Mouse (Mus musculus) forebrain, embryonic 14.5 days (tissue): ENCODE measurements around the gene Prph2. TPM values are rescaled to one million over a fixed set of nuclear protein-coding genes. Genes with fewer than 3 reads are reported as not detected.

ENCODE experiments used
- ATAC-seq: fragments of 200-750 bp; cut with Nextera tagmentation; 2 replicates; pipeline ENCODE4 v1.8.0; 2017; ENCODE audit warnings: mild to moderate bottlenecking, moderate library complexity
- DNase-seq: peaks from one replicate; pipeline ENCODE4 v3.0.0-alpha.2; 2015; ENCODE audit warnings: low spot score
- H3K27ac ChIP-seq: fragments of 300-500 bp; sonication (generic); 2 replicates; pipeline ENCODE4 v1.5.1; 2014; ENCODE audit warnings: low read depth, mild to moderate bottlenecking, control low read depth, low read length, moderate library complexity
- H3K27me3 ChIP-seq: fragments of 300-500 bp; sonication (generic); replicated peaks from 2 replicates; pipeline ENCODE4 v1.6.1; 2014; ENCODE audit warnings: low read length, control low read depth, mixed read lengths; ENCODE audit not compliant: control insufficient read depth, insufficient read depth
- H3K36me3 ChIP-seq: fragments of 300-500 bp; sonication (generic); 2 replicates; pipeline ENCODE4 v1.6.1; 2014; ENCODE audit warnings: low read length, control low read depth; ENCODE audit not compliant: control insufficient read depth, insufficient read depth
- H3K4me1 ChIP-seq: fragments of 300-500 bp; sonication (generic); 2 replicates; pipeline ENCODE4 v1.6.1; 2014; ENCODE audit warnings: antibody characterized with exemption, low read length, control low read depth; ENCODE audit not compliant: control insufficient read depth, insufficient read depth
- H3K4me2 ChIP-seq: fragments of 300-500 bp; sonication (generic); 2 replicates; pipeline ENCODE4 v1.6.1; 2014; ENCODE audit warnings: mild to moderate bottlenecking, control low read depth, low read length
- H3K4me3 ChIP-seq: fragments of 300-500 bp; sonication (generic); 2 replicates; pipeline ENCODE4 v1.5.1; 2014; ENCODE audit warnings: low read depth, low read length, control low read depth
- H3K9ac ChIP-seq: fragments of 300-500 bp; sonication (generic); 2 replicates; pipeline ENCODE4 v1.6.1; 2014; ENCODE audit warnings: mild to moderate bottlenecking, low read length, control low read depth, moderate library complexity
- H3K9me3 ChIP-seq: fragments of 300-500 bp; sonication (generic); replicated peaks from 2 replicates; pipeline ENCODE4 v1.6.1; 2016; ENCODE audit warnings: low read length, control low read depth, mixed read lengths; ENCODE audit not compliant: control insufficient read depth
- WGBS: fragments of 180-500 bp; shearing (Covaris S2); extraction: QIAGEN DNeasy Blood & Tissue Kit; methylation state at CpG from one replicate; pipeline ENCODE4 v1.1.7; 2014; 5-methylcytosine and 5-hydroxymethylcytosine counted together
- polyA plus RNA-seq: library from polyadenylated mRNA; unstranded; fragments of >200 nt; fragmentation: Nextera tagmentation; extraction: Ambion mirVana; gene quantifications from 2 replicates; pipeline ENCODE4 v1.2.1, GENCODE M21; 2014

The Prph2 gene
- polyA plus RNA-seq, 1 experiment from 2014 or later, result not detected

DNA sequence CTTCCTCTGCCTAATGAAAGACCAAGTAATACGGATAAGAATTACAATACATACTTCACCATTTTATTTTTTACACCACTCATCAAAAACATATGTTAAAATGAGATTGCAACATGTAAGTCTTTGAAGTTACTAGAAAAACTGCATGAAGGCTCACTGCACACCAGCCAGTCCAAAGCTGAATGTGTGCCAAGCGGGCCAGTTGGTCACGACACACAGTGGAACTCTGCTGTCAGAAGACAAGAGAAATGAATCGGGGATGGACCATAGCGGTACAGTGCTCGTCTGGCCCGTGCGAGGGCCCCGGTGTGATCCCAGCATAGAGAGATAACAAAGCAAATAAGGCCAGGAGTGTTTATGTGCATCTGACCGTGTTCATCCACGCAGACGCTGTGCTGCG, 52.9 kb downstream of the Prph2 start:
- Histone ChIP-seq H3K4me3 (no peak overlapping the region), H3K9me3 (no peaks in the 10 kb centered on the region), H3K4me1 (no peaks in the 10 kb centered on the region), H3K36me3 (peaks cover 100% of the 10 kb centered on the region), H3K27ac (no peak overlapping the region), H3K9ac (no peak overlapping the region), H3K27me3 (no peaks in the 10 kb centered on the region), H3K4me2 (no peak overlapping the region)
- WGBS, result 89% methylated on average over 13 of the region's 13 CpGs
- no peak for ATAC-seq
- no peak for DNase-seq

DNA sequence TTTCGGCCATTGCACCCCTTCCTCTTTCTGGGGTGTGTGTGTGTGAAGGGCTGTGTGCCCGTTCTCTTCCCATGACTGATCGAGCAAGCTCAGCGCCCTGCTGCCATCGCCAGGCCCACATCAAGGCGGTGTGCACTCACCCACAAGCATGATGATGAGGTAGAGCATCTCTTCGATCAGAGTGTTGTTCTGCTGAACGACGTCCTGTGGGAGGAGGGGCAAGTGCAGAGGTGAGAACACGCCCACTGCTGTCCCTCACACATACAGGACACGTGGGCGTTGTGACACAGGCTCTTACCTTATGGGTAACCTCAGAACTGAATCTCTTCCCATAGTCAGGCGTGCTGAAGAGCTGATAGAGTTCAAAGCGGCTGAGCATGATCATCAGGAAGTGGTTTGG, 56.6 kb downstream of the Prph2 start:
- no peak for ATAC-seq
- WGBS, result 91% methylated on average over 14 of the region's 14 CpGs
- no peaks in the 10 kb centered on the region for H3K4me1 ChIP-seq
- H3K9ac ChIP-seq, result no peak overlapping the region
- no peak overlapping the region for H3K4me2 ChIP-seq
- peaks cover 97% of the 10 kb centered on the region for H3K36me3 ChIP-seq
- no peaks in the 10 kb centered on the region for H3K9me3 ChIP-seq
- H3K4me3 ChIP-seq, result no peak overlapping the region
- H3K27me3 ChIP-seq, result no peaks in the 10 kb centered on the region
- no peak for DNase-seq
- H3K27ac ChIP-seq, result no peak overlapping the region

DNA sequence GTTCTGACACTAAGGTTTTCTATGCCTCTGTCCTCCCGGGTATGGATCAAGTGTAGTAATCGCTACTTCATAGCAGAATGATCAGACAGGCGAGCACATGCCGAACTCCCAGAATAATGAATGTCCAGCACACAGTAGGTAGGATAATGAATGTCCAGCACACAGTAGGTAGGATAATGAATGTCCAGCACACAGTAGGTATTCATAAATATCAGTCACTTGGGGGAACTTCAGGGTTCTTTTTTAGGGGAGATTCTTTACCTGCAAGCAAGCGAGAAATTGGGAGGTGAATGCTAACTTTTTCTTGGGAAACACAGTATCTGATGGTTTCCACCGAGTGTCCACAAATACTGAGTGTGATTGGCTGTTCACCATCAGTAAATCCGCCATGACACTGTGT, 62.3 kb downstream of the Prph2 start:
- DNase-seq, result no peak
- H3K36me3 ChIP-seq, result peaks cover 94% of the 10 kb centered on the region
- H3K4me1 ChIP-seq, result no peaks in the 10 kb centered on the region
- ATAC-seq, result no peak
- H3K9me3 ChIP-seq, result no peaks in the 10 kb centered on the region
- H3K9ac ChIP-seq, result no peak overlapping the region
- H3K4me3 ChIP-seq, result no peak overlapping the region
- 95% methylated on average over 7 of the region's 7 CpGs for WGBS
- H3K4me2 ChIP-seq, result no peak overlapping the region
- H3K27me3 ChIP-seq, result no peaks in the 10 kb centered on the region
- H3K27ac ChIP-seq, result no peak overlapping the region

Other genes starting within 250 kb of the Prph2 start
- 30.1 and 31.4 TPM in 2 replicates for gene Rrp36, start 236.1 kb upstream of the Prph2 start, polyA plus RNA-seq
- 243 and 265 TPM in 2 replicates for gene Mea1, start 231.7 kb upstream of the Prph2 start, polyA plus RNA-seq
- gene Klhdc3, start 229.5 kb upstream of the Prph2 start, polyA plus RNA-seq, result 147 and 164 TPM in 2 replicates
- 73.9 and 78.0 TPM in 2 replicates for gene Ppp2r5d, start 205.3 kb upstream of the Prph2 start, polyA plus RNA-seq
- 16.9 and 17.6 TPM in 2 replicates for gene Pex6, start 199.0 kb upstream of the Prph2 start, polyA plus RNA-seq
- gene Gnmt, start 181.3 kb upstream of the Prph2 start, polyA plus RNA-seq, result 0.58 and 0.79 TPM in 2 replicates
- gene Cnpy3, start 158.2 kb upstream of the Prph2 start, polyA plus RNA-seq, result 54.1 and 57.5 TPM in 2 replicates
- 0.22 TPM in 1 of 2 replicates, not detected in the other for gene Ptcra, start 146.7 kb upstream of the Prph2 start, polyA plus RNA-seq
- gene 2310039H08Rik, start 137.8 kb upstream of the Prph2 start, polyA plus RNA-seq, result 63.9 and 89.9 TPM in 2 replicates
- gene Rpl7l1, start 127.8 kb upstream of the Prph2 start, polyA plus RNA-seq, result 108 and 110 TPM in 2 replicates
- gene Bicral, start 52.0 kb upstream of the Prph2 start, polyA plus RNA-seq, result 7.5 and 8.5 TPM in 2 replicates
- 66.4 TPM in 2 replicates for gene Tbcc, start 19.8 kb upstream of the Prph2 start, polyA plus RNA-seq
- 14.7 and 19.3 TPM in 2 replicates for gene Ubr2, start 100.1 kb downstream of the Prph2 start, polyA plus RNA-seq